Mouse (Mus musculus): ENCODE measurements around the gene Ankrd13b.

Gene Ankrd13b

GRCm38 (mm10) chr11:77512891-77513810 is 23.7 kb upstream of the Ankrd13b start:
- Histone ChIP-seq H3K9me3 (ENCODE audit: low read length) (no peaks in the 10 kb centered on the region), H3K4me3 (replicated peaks; ENCODE audit: low read length) (peak overlapping the region; percentile 85), H3K4me1 (replicated peaks; ENCODE audit: low read depth, low read length) (peaks cover 56% of the 10 kb centered on the region), H3K36me3 (ENCODE audit: insufficient read depth, low read length) (peaks cover 10% of the 10 kb centered on the region), H3K27me3 (ENCODE audit: insufficient read depth, low read length) (peaks cover 49% of the 10 kb centered on the region)
- TF ChIP-seq NANOG (IDR thresholded peaks at IDR 0.05; ENCODE audit: borderline replicate concordance, low read length) (no peak), CTCF (conservative IDR thresholded peaks at IDR 0.05; ENCODE audit: low read length) (no peak), POU5F1 (IDR thresholded peaks at IDR 0.05; ENCODE audit: borderline replicate concordance, low read length) (no peak)

- Histone ChIP-seq H3K4me3 (replicated peaks; ENCODE audit: low read length) (no peak overlapping the region), H3K36me3 (ENCODE audit: insufficient read depth, low read length) (peaks cover 25% of the 10 kb centered on the region), H3K27me3 (ENCODE audit: insufficient read depth, low read length) (peaks cover 34% of the 10 kb centered on the region), H3K9me3 (ENCODE audit: low read length) (no peaks in the 10 kb centered on the region), H3K4me1 (replicated peaks; ENCODE audit: low read depth, low read length) (peaks cover 64% of the 10 kb centered on the region)
- TF ChIP-seq NANOG (IDR thresholded peaks at IDR 0.05; ENCODE audit: borderline replicate concordance, low read length), result no peak
- no peak for TF ChIP-seq CTCF (conservative IDR thresholded peaks at IDR 0.05; ENCODE audit: low read length)
- no peak for TF ChIP-seq POU5F1 (IDR thresholded peaks at IDR 0.05; ENCODE audit: borderline replicate concordance, low read length)
Measured at GRCm38 (mm10) chr11:77511336-77511735, 21.9 kb upstream of the Ankrd13b start.

- no peak; the same call in 1 of the 2 replicates for TF ChIP-seq CTCF (conservative IDR thresholded peaks at IDR 0.05; ENCODE audit: low read length)
- TF ChIP-seq NANOG (IDR thresholded peaks at IDR 0.05; ENCODE audit: borderline replicate concordance, low read length), result no peak
- no peak for TF ChIP-seq POU5F1 (IDR thresholded peaks at IDR 0.05; ENCODE audit: borderline replicate concordance, low read length)
- peaks cover 55% of the 10 kb centered on the region for H3K36me3 ChIP-seq (ENCODE audit: insufficient read depth, low read length)
- no peaks in the 10 kb centered on the region for H3K9me3 ChIP-seq (ENCODE audit: low read length)
- peaks cover 6% of the 10 kb centered on the region; the same call in 1 of the 2 replicates for H3K27me3 ChIP-seq (ENCODE audit: insufficient read depth, low read length)
- H3K4me3 ChIP-seq (replicated peaks; ENCODE audit: low read length), result peak overlapping the region; percentile 77
- peaks cover 70% of the 10 kb centered on the region for H3K4me1 ChIP-seq (replicated peaks; ENCODE audit: low read depth, low read length)
Measured at GRCm38 (mm10) chr11:77508068-77509021, 18.9 kb upstream of the Ankrd13b start.

GRCm38 (mm10) chr11:77507426-77507825 is 17.9 kb upstream of the Ankrd13b start:
- TF ChIP-seq CTCF (conservative IDR thresholded peaks at IDR 0.05; ENCODE audit: low read length) (no peak), POU5F1 (IDR thresholded peaks at IDR 0.05; ENCODE audit: borderline replicate concordance, low read length) (no peak), NANOG (IDR thresholded peaks at IDR 0.05; ENCODE audit: borderline replicate concordance, low read length) (no peak)
- Histone ChIP-seq H3K36me3 (ENCODE audit: insufficient read depth, low read length) (peaks cover 64% of the 10 kb centered on the region), H3K9me3 (ENCODE audit: low read length) (no peaks in the 10 kb centered on the region), H3K4me3 (replicated peaks; ENCODE audit: low read length) (no peak overlapping the region), H3K27me3 (ENCODE audit: insufficient read depth, low read length) (peaks cover 5% of the 10 kb centered on the region; the same call in 1 of the 2 replicates), H3K4me1 (replicated peaks; ENCODE audit: low read depth, low read length) (peaks cover 75% of the 10 kb centered on the region)

GRCm38 (mm10) chr11:77506941-77507340 is 17.5 kb upstream of the Ankrd13b start:
- Histone ChIP-seq H3K27me3 (ENCODE audit: insufficient read depth, low read length) (0 out of 2 replicates have a peak, but pooled peaks cover 2% of the 10 kb centered on the region), H3K4me1 (replicated peaks; ENCODE audit: low read depth, low read length) (peaks cover 77% of the 10 kb centered on the region), H3K36me3 (ENCODE audit: insufficient read depth, low read length) (peaks cover 69% of the 10 kb centered on the region), H3K9me3 (ENCODE audit: low read length) (no peaks in the 10 kb centered on the region), H3K4me3 (replicated peaks; ENCODE audit: low read length) (no peak overlapping the region)
- TF ChIP-seq POU5F1 (IDR thresholded peaks at IDR 0.05; ENCODE audit: borderline replicate concordance, low read length), result no peak

GRCm38 (mm10) chr11:77506273-77506672 is 16.8 kb upstream of the Ankrd13b start:
- Histone ChIP-seq H3K4me3 (replicated peaks; ENCODE audit: low read length) (0 out of 2 replicates have a peak overlapping the region, but pooled peaks have one; percentile 46), H3K27me3 (ENCODE audit: insufficient read depth, low read length) (0 out of 2 replicates have a peak, but pooled peaks cover 2% of the 10 kb centered on the region), H3K4me1 (replicated peaks; ENCODE audit: low read depth, low read length) (peaks cover 83% of the 10 kb centered on the region), H3K9me3 (ENCODE audit: low read length) (no peaks in the 10 kb centered on the region), H3K36me3 (ENCODE audit: insufficient read depth, low read length) (peaks cover 76% of the 10 kb centered on the region)
- TF ChIP-seq POU5F1 (IDR thresholded peaks at IDR 0.05; ENCODE audit: borderline replicate concordance, low read length), result no peak
- TF ChIP-seq NANOG (IDR thresholded peaks at IDR 0.05; ENCODE audit: borderline replicate concordance, low read length), result no peak

- Histone ChIP-seq H3K4me1 (replicated peaks; ENCODE audit: low read depth, low read length) (peaks cover 92% of the 10 kb centered on the region), H3K27me3 (ENCODE audit: insufficient read depth, low read length) (no peaks in the 10 kb centered on the region), H3K36me3 (ENCODE audit: insufficient read depth, low read length) (peaks cover 84% of the 10 kb centered on the region), H3K9me3 (ENCODE audit: low read length) (no peaks in the 10 kb centered on the region), H3K4me3 (replicated peaks; ENCODE audit: low read length) (peak overlapping the region; percentile 46; the same call in 1 of the 2 replicates)
- TF ChIP-seq CTCF (conservative IDR thresholded peaks at IDR 0.05; ENCODE audit: low read length) (no peak), NANOG (IDR thresholded peaks at IDR 0.05; ENCODE audit: borderline replicate concordance, low read length) (no peak)
Measured at GRCm38 (mm10) chr11:77505291-77505980, 16.0 kb upstream of the Ankrd13b start.
